In genomic region chr4:132624034-132624657, GRCm38 (mm10) we compare ENCODE assay signal across 10 mouse cellular contexts. TPM values are rescaled to one million over a fixed set of nuclear protein-coding genes. Genes with fewer than 3 reads are reported as not detected.
DNase-seq lines count a peak whose midpoint lies in the region; ATAC-seq lines count a peak whose summit lies in the region.
"Had no signal": no experiment of that assay in that cellular context is flagged by ENCODE, and none has a peak within 500 bp of the region (broad histone marks: within the 10 kb centered on the region; RNA-seq: fewer than 3 reads in every experiment).

No protein-coding gene starts in this region.

- no peaks in the 10 kb centered on the region for H3K36me3 ChIP-seq in stomach, embryonic 14.5 days (ENCODE audit: control insufficient read depth, insufficient read depth, low read length)
- H3K36me3 ChIP-seq in midbrain, embryonic 15.5 days (replicated peaks) = no peaks in the 10 kb centered on the region
- H3K36me3 ChIP-seq: neural tube, embryonic 13.5 days had no signal

- no peak overlapping the region for H3K27ac ChIP-seq in stomach, embryonic 14.5 days (ENCODE audit: low read length)
- H3K27ac ChIP-seq in midbrain, embryonic 15.5 days = no peak overlapping the region
- H3K27ac ChIP-seq: neural tube, embryonic 13.5 days had no signal

- no peak overlapping the region for H3K9ac ChIP-seq in stomach, embryonic 14.5 days (replicated peaks; ENCODE audit: low read depth, low read length)
- H3K9ac ChIP-seq in midbrain, embryonic 15.5 days = no peak overlapping the region
- H3K9ac ChIP-seq: lung, embryonic 14.5 days; neural tube, embryonic 13.5 days had no signal

- DNase-seq in retina, postnatal 1 day = peak; percentile 14
- no peak for DNase-seq in retina, embryonic 14.5 days (ENCODE audit: low spot score)
- peak; percentile 49 for DNase-seq in adrenal gland, adult 8-10 months
- DNase-seq in cerebellum, adult 8-10 months = no peak
- DNase-seq in layer of hippocampus, postnatal 25 days (ENCODE audit: extremely low spot score in 1 of 2, low spot score in 1 of 2) = no peak
- DNase-seq: lung, embryonic 14.5 days had no signal

- ATAC-seq in granulocyte monocyte progenitor cell, adult 5-6 weeks (replicated peaks; ENCODE audit: poor library complexity, severe bottlenecking) = peak; percentile 54
- ATAC-seq in stomach, embryonic 14.5 days (ENCODE audit: insufficient number of reproducible peaks, insufficient read depth, low FRiP score, low read depth) = 0 out of 2 replicates have a peak, but pooled peaks have one; percentile 63
- ATAC-seq in midbrain, embryonic 15.5 days (replicated peaks) = no peak

- WGBS in stomach, embryonic 14.5 days = 78% methylated on average over 5 of the region's 5 CpGs
- 86% methylated on average over 5 of the region's 5 CpGs for WGBS in midbrain, embryonic 15.5 days

- no peak overlapping the region for H3K4me2 ChIP-seq in stomach, embryonic 14.5 days (replicated peaks; ENCODE audit: low read depth, low read length)
- H3K4me2 ChIP-seq in midbrain, embryonic 15.5 days = no peak overlapping the region
- H3K4me2 ChIP-seq: lung, embryonic 14.5 days; neural tube, embryonic 13.5 days had no signal

- no peaks in the 10 kb centered on the region for H3K9me3 ChIP-seq in stomach, embryonic 14.5 days (ENCODE audit: control insufficient read depth, low read depth, low read length)
- no peaks in the 10 kb centered on the region for H3K9me3 ChIP-seq in midbrain, embryonic 15.5 days
- H3K9me3 ChIP-seq: neural tube, embryonic 13.5 days had no signal

- no peaks in the 10 kb centered on the region for H3K27me3 ChIP-seq in stomach, embryonic 14.5 days (ENCODE audit: control insufficient read depth, insufficient read depth, low read length)
- H3K27me3 ChIP-seq in midbrain, embryonic 15.5 days (replicated peaks) = no peaks in the 10 kb centered on the region
- H3K27me3 ChIP-seq: neural tube, embryonic 13.5 days had no signal

- H3K4me1 ChIP-seq in stomach, embryonic 14.5 days (ENCODE audit: control insufficient read depth, insufficient read depth, low read length) = no peaks in the 10 kb centered on the region
- no peaks in the 10 kb centered on the region for H3K4me1 ChIP-seq in midbrain, embryonic 15.5 days
- H3K4me1 ChIP-seq: neural tube, embryonic 13.5 days had no signal

- H3K4me3 ChIP-seq in stomach, embryonic 14.5 days (ENCODE audit: low read depth, low read length) = no peak overlapping the region
- no peak overlapping the region for H3K4me3 ChIP-seq in midbrain, embryonic 15.5 days
- H3K4me3 ChIP-seq: neural tube, embryonic 13.5 days had no signal

RNA-seq across cellular contexts. Expression of gene Eya3, which starts 14.6 kb away (rescaled TPM):
- total RNA-seq in adrenal gland, adult 8-10 months (2022) = 10 to 100 TPM; 23.8 to 33.6 (median 32.0) TPM
- 37.0 and 42.0 TPM in 2 replicates for total RNA-seq in granulocyte monocyte progenitor cell, adult 5-6 weeks (2014; fragmentation: Nextera tagmentation)
- total RNA-seq in granulocyte monocyte progenitor cell, adult 5-6 weeks (2017) = 37.1 and 38.9 TPM in 2 replicates
- polyA plus RNA-seq in stomach, embryonic 14.5 days (2014; fragmentation: Nextera tagmentation; extraction: Ambion mirVana) = 30.4 and 32.3 TPM in 2 replicates
- total RNA-seq in layer of hippocampus, postnatal 25 days (2021) = 10 to 100 TPM; 23.6 to 25.4 TPM
- polyA plus RNA-seq in midbrain, embryonic 15.5 days (2015; fragmentation: Nextera tagmentation; extraction: Ambion mirVana) = 14.5 and 15.3 TPM in 2 replicates

Comparison
In these comparisons a context has a peak if more than half of its experiments do, and no peak if none do; other contexts are left out.
1. DNase-seq: peak in retina, postnatal 1 day (single experiment) and adrenal gland, adult 8-10 months (single experiment); none in retina, embryonic 14.5 days (single experiment), cerebellum, adult 8-10 months (single experiment) and layer of hippocampus, postnatal 25 days (0 of 2).